Mouse (Mus musculus): ENCODE measurements around the gene Smpd2. TPM values are rescaled to one million over a fixed set of nuclear protein-coding genes. Genes with fewer than 3 reads are reported as not detected.
A peak's percentile ranks its signal among the peaks of the same experiment; 100 is the strongest.

Smpd2 gene
- total RNA-seq, 4 experiments from 2014 or later, result 12.8 to 19.8 (median 15.3) TPM

DNA sequence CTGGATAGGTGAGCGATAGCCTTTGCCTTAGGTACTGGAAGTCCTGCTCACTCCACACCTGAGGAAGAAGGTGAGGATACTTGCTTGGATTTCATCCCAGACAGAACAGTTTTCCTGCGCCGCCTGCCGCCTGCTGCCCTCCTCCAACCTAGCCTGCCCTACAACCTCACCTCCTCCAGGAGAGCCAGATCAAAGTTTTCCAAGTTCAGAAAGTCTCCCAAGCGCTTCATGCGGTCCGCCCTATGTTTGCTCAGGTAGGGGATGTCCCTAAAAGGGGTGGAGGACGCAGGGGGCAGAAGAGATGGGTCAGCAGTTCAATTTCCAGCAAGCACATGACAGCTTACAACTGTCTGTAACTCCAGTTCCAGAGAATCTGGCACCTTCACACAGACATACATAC is 875 bp downstream of the Smpd2 start:
- no peak for DNase-seq (ENCODE audit: low spot score in 2 of 2)

DNA sequence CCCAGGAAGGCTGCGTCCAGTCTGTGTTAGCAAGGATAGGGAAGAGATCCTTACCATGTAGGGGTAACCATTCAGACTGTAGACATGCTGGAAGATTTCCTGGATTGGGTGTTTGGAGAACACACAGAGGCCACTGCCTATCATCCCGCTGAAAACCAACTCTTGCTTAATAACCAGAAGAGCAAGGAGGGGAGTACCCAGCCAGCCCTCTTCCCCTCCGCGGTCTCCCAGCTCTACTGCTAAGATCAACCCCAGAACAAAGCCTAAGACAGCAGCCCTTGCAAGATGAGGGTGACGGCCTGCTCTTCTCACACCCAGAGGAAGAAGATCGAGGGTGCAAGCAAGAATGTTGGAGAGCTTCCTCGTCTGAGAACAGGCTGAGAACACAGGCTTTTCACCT is 1.3 kb downstream of the Smpd2 start:
- no peak for DNase-seq (ENCODE audit: low spot score in 2 of 2)

DNA sequence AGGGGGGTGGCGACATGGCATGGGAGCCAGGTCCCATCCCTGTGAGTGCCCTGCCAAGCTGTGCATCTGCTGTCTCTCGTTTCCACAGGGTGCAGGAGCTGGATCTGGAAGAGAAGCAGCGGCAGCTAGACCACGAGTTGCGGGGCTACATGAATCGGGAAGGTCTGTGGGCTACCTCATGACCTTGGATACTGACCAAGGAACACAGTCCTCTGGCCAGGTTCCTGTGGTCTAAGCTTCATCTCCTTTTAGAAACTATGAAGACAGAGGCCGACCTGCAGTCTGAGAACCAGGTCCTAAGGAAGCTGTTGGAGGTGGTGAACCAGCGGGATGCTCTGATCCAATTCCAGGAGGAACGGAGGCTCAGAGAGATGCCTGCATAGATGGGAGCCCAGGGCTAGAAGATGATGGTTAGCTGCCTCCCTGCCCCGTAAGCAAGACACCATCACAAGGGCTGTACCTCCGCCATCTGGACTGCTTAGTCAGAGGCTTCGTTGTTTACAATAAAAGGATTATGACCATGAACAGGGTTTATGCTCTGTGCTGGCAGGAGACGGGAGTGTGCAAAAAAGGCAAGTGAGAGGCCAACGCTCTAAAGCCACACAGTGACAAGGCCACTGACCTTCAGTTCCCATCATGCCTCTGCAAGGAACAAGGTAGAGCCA is 3.5 kb downstream of the Smpd2 start:
- DNase-seq (ENCODE audit: low spot score in 2 of 2), result no peak

DNA sequence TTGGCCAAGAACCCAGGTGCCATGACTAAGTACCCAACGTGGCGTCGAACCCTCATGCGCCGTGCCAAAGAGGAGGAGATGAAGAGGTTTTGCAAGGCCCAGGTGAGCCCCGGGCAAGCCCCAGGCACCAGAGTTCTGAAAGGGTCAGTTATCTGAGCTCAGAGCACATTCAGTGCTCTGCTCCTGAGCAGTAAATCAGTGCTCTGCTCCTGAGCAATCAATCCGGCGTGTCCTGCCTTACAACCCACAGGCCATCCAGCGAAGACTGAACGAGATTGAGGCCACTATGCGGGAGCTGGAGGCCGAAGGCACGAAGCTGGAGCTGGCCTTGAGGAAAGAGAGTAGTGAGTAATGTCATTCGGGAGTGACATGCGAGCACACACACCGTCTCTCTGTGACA is 4.4 kb downstream of the Smpd2 start:
- no peak for DNase-seq (ENCODE audit: low spot score in 2 of 2)

DNA sequence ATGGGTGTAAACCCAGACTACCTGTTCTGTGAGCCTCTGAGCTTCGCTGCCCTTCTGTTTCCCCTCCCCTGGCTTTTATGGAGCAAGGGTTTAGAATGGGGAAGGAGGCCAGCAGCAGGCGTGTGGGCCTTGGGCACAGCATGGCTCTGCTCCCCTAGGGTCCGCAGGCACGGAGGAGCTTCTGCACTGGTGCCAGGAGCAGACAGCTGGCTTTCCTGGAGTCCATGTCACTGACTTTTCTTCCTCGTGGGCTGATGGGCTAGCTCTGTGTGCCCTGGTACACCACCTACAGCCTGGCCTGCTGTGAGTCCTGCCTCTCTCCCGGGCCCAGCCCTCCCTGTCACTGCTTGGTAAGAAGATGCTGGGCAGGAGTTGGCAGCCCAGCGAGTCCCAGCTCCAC is 7.7 kb downstream of the Smpd2 start:
- DNase-seq (ENCODE audit: low spot score in 2 of 2), result no peak

DNA sequence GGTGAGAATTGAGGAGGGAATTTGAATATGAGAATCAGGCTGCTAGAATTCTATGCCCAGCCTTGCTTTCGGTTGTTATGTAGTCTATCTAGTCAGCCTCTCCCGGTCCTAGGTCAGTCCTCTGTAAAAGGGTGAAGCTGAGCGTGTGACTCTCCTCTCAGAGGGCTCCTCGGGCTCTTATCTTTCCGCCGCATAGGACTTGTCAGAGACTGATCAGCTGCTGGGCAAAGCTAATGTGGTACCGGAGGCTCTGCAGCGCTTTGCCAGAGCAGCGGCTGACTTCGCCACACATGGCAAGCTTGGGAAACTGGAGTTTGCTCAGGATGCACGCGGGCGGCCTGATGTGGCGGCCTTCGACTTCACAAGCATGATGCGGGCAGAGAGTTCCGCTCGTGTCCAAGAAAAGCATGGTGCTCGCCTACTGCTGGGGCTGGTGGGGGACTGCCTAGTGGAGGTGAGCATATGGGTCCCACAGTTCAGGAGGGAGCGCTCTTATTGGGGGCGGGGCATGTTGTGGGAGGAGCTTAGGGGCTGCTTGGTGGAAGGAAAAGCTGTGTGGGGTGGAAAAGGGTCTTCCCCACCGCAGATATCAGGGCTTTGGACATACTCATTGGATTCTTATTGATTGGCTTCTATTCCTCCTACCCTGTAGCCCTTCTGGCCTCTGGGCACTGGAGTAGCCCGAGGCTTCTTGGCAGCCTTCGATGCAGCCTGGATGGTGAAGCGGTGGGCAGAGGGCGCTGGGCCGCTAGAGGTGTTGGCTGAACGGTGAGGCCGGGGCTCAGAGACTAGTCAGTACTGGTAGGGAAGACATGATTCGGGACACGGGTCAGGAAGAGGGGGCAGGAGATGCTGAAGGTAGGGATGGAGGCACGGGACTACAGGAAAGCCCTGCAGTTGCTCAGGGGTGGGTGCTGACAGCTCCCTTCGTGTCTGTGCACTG is 9.0 kb downstream of the Smpd2 start:
- no peak for DNase-seq (ENCODE audit: low spot score in 2 of 2)

DNA sequence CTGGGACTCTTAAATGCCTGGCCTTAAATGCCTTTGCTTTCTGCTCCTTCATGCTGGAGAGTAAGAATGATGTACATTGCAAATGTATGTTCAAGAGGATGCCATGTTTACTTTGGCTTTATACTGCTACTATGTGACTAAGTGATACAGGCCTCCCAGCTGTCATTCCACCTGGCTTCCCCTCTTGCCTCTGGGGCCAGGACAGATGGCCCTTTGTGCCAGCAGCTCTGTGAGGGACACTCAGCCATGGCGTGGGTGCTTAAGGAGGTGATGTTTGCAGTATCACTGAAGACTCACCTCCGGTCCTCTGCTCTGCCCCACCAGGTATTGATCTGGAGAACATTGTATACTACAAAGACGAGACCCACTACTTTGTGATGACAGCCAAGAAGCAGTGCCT is 10.2 kb downstream of the Smpd2 start:
- no peak for DNase-seq (ENCODE audit: low spot score in 2 of 2)

DNA sequence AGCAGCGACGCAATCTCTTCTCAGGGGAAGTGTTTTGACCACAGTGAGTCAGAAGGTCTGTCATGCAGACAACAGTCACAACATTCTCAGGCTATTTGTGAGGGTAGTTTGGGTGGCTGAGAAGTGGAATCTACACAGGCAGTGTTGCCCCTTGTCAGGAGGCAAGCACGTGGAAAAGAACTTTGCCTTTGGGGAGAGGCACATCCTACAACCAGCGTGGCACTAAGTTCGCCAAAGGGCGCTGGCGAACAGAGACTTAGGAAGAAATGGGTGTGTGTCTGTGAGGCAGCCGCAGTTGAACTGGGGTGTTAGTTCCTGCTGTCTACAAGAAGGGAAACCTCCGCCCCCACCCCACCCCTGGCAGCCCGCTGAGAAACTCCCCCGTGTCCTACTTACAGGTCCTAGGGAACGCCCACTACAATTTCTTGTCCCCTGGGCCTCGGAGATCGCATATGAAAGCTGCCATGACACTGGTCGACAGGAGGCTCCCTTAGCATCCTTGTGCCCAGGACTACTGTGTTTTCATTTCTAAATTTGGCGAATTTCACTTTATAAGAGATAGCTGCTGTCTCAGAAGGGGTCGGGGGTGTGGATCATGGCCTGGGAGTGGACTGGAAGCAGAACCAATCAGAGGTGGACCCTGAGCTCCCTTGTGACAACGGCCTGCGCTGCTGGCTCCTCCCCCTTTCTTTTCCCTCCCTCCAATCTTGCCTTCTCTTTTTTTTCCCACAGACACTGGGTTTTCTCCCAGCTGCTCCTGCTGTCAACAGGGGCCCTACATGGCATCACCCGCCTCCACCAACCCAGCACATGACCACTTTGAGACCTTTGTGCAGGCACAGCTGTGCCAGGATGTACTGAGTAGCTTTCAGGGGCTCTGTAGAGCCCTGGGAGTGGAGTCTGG is 12.6 kb downstream of the Smpd2 start:
- DNase-seq (ENCODE audit: low spot score in 2 of 2), result peak; percentile 29 to 67

DNA sequence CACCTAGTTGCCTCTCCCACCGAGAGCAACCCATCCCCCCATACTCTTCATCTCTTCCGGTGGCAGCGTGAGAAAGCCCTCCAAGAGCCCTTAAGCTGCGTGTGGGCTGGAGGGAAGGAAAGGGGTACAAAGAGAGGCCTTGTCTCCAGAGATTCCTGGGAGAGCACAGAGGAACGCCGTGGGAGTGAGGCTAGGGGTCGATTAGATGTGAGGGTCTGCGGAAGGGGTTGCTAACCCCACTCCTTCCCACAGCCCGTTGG is 13.2 kb downstream of the Smpd2 start:
- DNase-seq (ENCODE audit: low spot score in 2 of 2), result no peak

DNA sequence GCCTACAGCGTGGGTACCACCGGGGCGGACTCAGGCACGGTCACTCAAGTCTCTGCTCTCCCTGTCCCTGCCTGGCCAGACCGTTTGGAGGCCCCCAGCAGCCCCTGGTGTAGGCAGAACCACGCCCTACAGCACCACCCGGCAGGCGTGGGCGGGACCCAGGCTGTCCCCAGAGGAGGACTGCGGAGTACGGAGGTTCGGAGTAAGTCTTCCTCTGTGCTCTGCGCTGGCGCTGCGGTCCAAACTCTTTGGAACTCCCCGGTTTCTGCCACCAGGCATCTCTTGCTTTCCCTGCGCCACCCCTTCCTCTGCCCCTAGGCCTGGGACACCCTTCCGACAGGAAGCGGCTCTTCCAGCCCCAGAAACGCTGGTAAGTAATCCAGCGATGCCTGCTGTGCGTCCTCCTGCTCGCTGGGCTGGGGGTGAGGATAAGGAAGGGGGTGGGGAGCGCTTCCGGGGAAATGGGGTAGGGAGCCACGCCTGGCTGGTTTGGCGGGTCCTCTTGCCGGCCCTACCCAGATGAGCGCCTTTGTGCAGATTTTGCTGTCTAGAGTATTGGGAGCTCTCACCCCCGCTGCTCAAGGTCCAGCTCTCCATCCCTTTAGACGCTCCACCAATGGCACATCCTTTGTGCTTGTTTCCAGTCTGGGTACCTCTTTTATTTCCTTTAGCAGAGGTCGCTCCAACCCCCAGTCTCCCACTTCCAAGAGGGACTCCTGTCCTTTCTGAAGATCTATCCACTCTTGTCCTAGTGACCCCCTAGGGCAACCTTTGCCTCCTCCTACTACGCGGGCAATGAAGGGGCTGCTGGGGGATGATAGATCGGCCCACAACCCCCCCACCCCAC is 13.8 kb downstream of the Smpd2 start, which contains the start of gene Mical1:
TSS of gene Mical1 (plus strand) at position 144 of the 847 bp plus-strand sequence.
- peak; percentile 25 to 55 for DNase-seq (ENCODE audit: low spot score in 2 of 2)

DNA sequence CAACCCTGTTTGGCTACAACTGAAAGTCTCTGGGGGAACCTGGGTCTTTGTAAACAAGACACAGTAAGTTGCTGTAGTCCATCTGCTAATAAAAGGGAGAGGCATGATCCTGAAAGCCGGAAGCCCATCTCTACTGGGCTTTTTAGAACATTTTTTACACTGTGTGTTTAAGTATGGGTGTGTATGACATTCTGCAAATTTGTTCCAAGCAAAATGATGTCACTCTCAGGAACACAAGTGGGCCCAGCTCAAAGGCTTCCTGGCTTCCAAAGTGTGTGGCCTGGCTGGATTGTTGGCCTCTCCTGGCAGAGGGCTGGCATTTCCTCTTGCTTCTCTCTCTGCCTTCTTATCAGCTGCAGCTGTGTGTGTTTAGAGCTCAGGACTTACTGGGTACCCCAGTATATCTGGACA is 15.2 kb downstream of the Smpd2 start:
- DNase-seq (ENCODE audit: low spot score in 2 of 2), result no peak

DNA sequence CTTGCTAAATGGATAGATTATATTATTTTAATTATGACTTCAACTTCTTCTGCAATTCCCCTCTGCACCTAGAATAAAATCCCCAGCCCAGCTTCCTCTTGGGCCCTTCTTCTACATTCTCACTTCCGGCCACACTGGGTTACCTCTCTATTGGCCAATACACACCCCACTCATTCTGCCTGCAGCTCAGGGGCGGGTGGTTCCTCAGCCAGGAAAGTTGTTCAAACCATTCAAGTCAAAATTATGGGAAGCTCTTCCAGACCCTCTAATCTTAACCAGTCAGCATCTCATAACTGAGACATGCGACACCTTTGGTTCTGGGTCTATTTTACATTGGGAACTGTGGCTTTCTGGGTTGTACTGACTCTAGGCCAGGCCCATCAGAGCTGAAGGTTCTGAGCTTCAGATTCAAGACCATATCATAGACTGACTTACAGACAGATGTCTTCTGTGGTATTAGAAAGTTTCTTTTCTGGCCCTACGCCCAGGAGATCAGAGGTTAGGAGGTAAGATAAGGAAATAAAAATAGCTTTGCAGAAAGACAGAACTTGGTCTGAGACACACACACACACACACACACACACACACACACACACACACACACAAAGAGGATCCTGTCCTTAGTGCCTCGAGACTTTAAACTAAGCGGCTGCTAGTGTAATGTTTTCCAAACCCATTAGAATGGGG is 16.2 kb downstream of the Smpd2 start:
- DNase-seq (ENCODE audit: low spot score in 2 of 2), result no peak

DNA sequence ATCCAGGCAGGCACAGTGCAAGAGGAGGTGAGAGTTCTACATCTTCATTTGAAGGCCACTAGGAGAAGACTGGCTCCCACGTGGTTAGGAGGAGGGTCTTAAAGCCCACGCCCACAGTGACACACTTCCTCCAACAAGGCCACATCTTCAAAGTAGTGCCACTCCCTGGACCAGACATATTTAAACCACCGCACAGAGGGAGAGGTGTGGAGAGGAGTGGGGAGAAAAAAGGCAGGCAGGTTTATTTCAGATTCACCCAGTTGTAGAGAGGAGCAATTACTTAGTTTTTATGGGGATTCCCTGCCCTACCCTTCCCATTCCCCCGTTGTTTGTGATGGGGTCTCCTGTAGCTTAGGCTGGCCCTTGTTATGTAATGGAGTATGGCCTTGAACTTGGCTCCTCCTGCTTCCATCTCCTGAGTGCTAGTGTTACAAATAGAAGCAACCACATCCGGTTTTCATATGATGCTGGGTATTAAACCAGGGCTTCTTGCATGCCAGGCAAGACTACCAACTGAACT is 17.1 kb downstream of the Smpd2 start:
- no peak for DNase-seq (ENCODE audit: low spot score in 2 of 2)

DNA sequence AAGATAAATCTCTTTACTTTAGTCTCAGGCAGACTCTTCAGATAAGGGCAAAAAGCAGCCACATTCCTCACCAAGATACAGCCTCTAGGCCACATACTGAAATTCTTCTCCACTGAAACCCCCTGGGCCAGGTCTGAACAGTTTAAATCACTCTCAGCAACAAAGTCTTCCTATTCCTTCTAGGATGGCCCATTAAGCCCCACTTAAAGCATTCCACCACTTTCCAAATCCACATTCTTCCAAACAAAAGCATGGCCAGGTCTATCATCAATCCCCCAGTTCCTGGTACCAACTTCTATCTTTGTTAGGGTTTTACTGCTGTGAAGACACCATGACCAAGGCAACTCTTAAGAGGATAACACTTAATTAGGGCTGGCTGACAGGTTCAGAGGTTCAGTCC is 17.6 kb downstream of the Smpd2 start:
- DNase-seq (ENCODE audit: low spot score in 2 of 2), result no peak

DNA sequence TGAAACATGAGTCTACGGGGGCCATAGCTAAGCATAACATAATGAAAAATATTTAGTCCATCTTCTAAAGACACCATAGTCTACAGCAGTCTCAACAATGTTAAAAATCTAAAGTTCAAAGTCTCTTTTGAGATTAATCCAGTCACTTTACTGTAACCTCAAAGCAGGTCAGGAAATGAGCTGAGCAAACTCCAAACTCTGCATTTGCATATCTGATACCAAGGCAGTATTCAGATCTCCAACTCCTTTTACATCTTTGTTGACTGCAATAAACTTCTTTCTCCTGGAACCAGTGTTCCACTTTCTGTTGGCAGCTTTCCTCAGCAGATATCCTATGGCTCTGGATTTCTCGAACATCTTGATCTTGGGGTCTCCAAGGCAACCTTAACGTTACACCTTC is 19.5 kb downstream of the Smpd2 start:
- DNase-seq (ENCODE audit: low spot score in 2 of 2), result no peak

DNA sequence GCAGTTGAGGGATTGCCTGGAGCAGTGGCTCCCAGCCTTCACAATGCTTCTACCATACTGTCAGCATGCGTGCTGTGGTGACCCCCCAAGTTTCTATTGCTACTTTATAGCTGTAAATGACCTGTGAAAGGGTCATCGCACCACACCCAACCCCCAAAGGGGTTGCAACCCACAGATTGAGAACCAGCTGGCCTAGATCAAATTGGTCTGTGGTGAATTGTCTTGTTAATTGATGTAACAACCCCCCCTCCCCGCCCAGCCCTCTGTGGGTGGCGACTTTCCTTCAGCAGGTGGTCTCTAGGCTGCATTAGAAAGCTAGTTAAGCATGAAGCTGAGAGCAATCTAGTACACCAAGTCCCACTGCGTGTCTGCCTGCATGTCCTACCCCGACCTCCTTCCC is 22.8 kb downstream of the Smpd2 start:
- no peak for DNase-seq (ENCODE audit: low spot score in 2 of 2)

DNA sequence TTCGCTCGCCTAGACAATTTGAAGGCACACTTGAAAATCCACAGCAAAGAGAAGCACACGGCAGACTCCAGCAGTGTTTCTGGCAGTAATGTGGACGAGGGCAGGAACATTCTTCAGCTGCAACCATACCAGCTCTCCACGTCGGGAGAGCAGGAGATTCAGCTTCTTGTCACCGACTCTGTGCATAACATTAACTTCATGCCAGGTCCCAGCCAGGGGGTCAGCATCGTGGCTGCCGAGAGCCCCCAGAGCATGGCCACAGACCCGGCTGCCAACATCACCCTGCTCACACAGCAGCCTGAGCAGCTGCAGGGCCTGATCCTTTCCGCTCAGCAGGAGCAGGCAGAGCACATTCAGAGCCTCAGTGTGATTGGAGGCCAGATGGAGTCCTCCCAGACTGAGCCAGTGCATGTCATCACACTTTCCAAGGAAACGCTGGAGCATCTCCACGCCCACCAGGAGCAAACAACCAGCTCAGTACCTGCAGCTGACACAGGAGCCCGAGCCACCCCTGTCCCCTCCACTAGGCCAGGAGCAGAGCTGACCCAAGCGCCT is 25.7 kb downstream of the Smpd2 start:
- DNase-seq (ENCODE audit: low spot score in 2 of 2), result no peak

DNA sequence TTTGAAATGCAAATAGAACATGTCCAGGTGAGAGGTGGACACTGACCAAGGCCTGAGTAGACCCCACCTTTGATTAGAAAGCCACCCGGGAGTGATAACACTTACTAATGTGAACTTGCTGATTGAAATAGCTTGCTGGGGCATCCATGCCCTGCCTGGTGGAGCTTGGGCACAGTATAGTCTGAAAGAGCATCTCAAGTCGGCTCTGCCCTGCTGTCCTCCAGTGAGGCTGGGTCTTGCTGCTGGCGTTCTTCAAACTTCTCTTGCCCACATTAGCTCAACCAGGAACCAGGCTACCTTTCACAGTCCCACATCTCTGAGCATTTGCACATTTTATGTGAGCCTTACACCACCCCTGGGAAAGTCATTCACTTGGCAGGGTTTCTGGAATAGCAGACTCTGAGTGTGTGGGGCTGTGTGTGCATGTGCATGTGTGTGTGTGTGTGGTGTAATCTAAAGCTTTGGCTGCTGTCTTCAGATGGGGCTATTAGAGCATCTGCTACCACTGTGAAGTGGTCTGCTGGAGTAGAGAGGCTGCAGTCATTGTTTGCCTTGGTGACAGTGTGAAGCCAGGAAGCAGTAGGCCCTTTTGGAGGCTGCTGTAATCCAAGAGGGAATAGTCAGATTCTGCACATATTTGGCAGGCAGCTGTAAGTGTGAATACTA is 29.0 kb downstream of the Smpd2 start:
- no peak for DNase-seq (ENCODE audit: low spot score in 2 of 2)

DNA sequence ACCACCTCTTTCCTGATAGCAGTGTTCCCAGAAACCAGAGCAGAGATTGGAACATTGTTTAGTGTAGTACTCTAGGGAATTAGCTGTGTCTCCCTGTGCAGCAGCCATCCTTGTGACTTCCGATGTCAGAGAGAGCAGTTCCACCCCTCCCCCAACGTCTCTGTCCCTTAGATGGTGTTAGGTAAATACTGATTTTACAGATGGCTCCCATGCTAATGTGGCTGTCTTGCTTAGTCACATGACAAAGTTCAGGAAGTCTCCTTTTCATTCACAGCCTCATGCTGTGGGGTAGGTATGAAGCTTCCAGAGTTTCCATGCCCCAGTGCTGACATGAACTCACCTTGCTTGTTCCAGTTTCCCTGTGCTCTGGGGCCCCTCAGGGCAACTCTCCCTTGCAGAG is 29.7 kb downstream of the Smpd2 start:
- DNase-seq (ENCODE audit: low spot score in 2 of 2), result no peak

All from left cerebral cortex, adult 8-10 months (tissue).